Mouse (Mus musculus) heart, postnatal 0 days (tissue): ENCODE measurements around the gene Smoc2. TPM values are rescaled to one million over a fixed set of nuclear protein-coding genes. Genes with fewer than 3 reads are reported as not detected.

Source experiments
- ATAC-seq: fragments of 200-750 bp; cut with Nextera tagmentation; 2 replicates; pipeline ENCODE4 v1.8.0; 2017; ENCODE audit warnings: low read depth, moderate number of reproducible peaks, moderate library complexity; ENCODE audit not compliant: insufficient read depth
- DNase-seq: peaks from one replicate; pipeline ENCODE4 v3.0.0-alpha.2; 2016; ENCODE audit warnings: low spot score
- H3K27ac ChIP-seq: fragments of 300-500 bp; sonication (generic); 2 replicates; pipeline ENCODE4 v1.5.1; 2014; ENCODE audit warnings: low read depth, mild to moderate bottlenecking
- H3K27me3 ChIP-seq: fragments of 300-500 bp; sonication (generic); 2 replicates; pipeline ENCODE4 v1.6.1; 2014; ENCODE audit warnings: low read length, mixed read lengths; ENCODE audit not compliant: control insufficient read depth, insufficient read depth
- H3K36me3 ChIP-seq: fragments of 300-500 bp; sonication (generic); replicated peaks from 2 replicates; pipeline ENCODE4 v1.6.1; 2014; ENCODE audit warnings: low read length, mixed read lengths; ENCODE audit not compliant: control insufficient read depth, insufficient read depth
- H3K4me1 ChIP-seq: fragments of 300-500 bp; sonication (generic); 2 replicates; pipeline ENCODE4 v1.6.1; 2014; ENCODE audit warnings: antibody characterized with exemption; ENCODE audit not compliant: control insufficient read depth, insufficient read depth
- H3K4me2 ChIP-seq: fragments of 300-500 bp; sonication (generic); 2 replicates; pipeline ENCODE4 v1.6.1; 2014; ENCODE audit warnings: low read depth, mild to moderate bottlenecking, low read length, moderate library complexity
- H3K4me3 ChIP-seq: fragments of 300-500 bp; sonication (generic); 2 replicates; pipeline ENCODE4 v1.5.1; 2014; ENCODE audit warnings: low read depth, low read length
- H3K9ac ChIP-seq: fragments of 300-500 bp; sonication (generic); replicated peaks from 2 replicates; pipeline ENCODE4 v1.6.1; 2014; ENCODE audit warnings: low read depth, low read length, mixed read lengths
- H3K9me3 ChIP-seq: fragments of 300-500 bp; sonication (generic); replicated peaks from 2 replicates; pipeline ENCODE4 v1.6.1; 2016; ENCODE audit warnings: low read length; ENCODE audit not compliant: control insufficient read depth
- CTCF ChIP-seq: IDR thresholded peaks from 2 replicates; pipeline ENCODE4 v1.5.1; 2016; ENCODE audit warnings: antibody characterized with exemption, control low read depth, low read depth
- EP300 ChIP-seq: IDR thresholded peaks from 2 replicates; pipeline ENCODE4 v1.6.1; 2016; ENCODE audit warnings: antibody characterized with exemption, low read depth
- WGBS: fragments of 180-500 bp; shearing (Covaris S2); extraction: QIAGEN DNeasy Blood & Tissue Kit; methylation state at CpG from one replicate; pipeline ENCODE4 v1.1.7; 2014; 5-methylcytosine and 5-hydroxymethylcytosine counted together
- polyA plus RNA-seq: library from polyadenylated mRNA; unstranded; fragments of >200 nt; fragmentation: Nextera tagmentation; extraction: Ambion mirVana; gene quantifications from 2 replicates; pipeline ENCODE4 v1.2.1, GENCODE M21; 2015
- total RNA-seq: library from RNA; depleted of rRNA; stranded (reverse); fragments of >200 nt; gene quantifications from 2 replicates; pipeline ENCODE4 v1.2.3, GENCODE M21; 2014; ENCODE audit warnings: low replicate concordance

Gene Smoc2
- total and polyA plus RNA-seq, 2 experiments from 2014 or later, result 22.0 to 24.7 TPM

GRCm38 (mm10) chr17:14316536-14316935, 37.2 kb downstream of the Smoc2 start:
- 55% methylated on average over 7 of the region's 7 CpGs for WGBS

GRCm38 (mm10) chr17:14317439-14317838, 38.1 kb downstream of the Smoc2 start:
- Histone ChIP-seq H3K4me3 (no peak overlapping the region), H3K27ac (no peak overlapping the region), H3K4me1 (no peaks in the 10 kb centered on the region), H3K4me2 (no peak overlapping the region), H3K9me3 (no peaks in the 10 kb centered on the region), H3K36me3 (no peaks in the 10 kb centered on the region), H3K27me3 (no peaks in the 10 kb centered on the region), H3K9ac (no peak overlapping the region)
- 31% methylated on average over 4 of the region's 4 CpGs for WGBS
- ATAC-seq (no peak), DNase-seq (no peak)
- TF ChIP-seq CTCF, result no peak
- no peak for TF ChIP-seq EP300

More at GRCm38 (mm10) chr17:14316536-14316935, 37.2 kb downstream of the Smoc2 start:
- no peaks in the 10 kb centered on the region for H3K4me1 ChIP-seq
- no peak overlapping the region for H3K9ac ChIP-seq
- H3K4me3 ChIP-seq, result no peak overlapping the region
- no peaks in the 10 kb centered on the region for H3K9me3 ChIP-seq
- ATAC-seq, result no peak
- H3K27me3 ChIP-seq, result no peaks in the 10 kb centered on the region
- H3K4me2 ChIP-seq, result no peak overlapping the region
- TF ChIP-seq CTCF (no peak), EP300 (no peak)
- no peaks in the 10 kb centered on the region for H3K36me3 ChIP-seq
- no peak for DNase-seq
- no peak overlapping the region for H3K27ac ChIP-seq

- H3K36me3 ChIP-seq, result no peaks in the 10 kb centered on the region
- no peak for TF ChIP-seq EP300
- no peak for TF ChIP-seq CTCF
- no peak overlapping the region for H3K4me3 ChIP-seq
- H3K4me1 ChIP-seq, result no peaks in the 10 kb centered on the region
- H3K4me2 ChIP-seq, result no peak overlapping the region
- no peak overlapping the region for H3K27ac ChIP-seq
- H3K27me3 ChIP-seq, result no peaks in the 10 kb centered on the region
- ATAC-seq, result no peak
- no peak for DNase-seq
- 83% methylated on average over 7 of the region's 7 CpGs for WGBS
- H3K9ac ChIP-seq, result no peak overlapping the region
- H3K9me3 ChIP-seq, result no peaks in the 10 kb centered on the region
Measured at GRCm38 (mm10) chr17:14326156-14326555, 46.9 kb downstream of the Smoc2 start.

GRCm38 (mm10) chr17:14328037-14328436, 48.7 kb downstream of the Smoc2 start:
- ATAC-seq, result no peak
- no peaks in the 10 kb centered on the region for H3K4me1 ChIP-seq
- DNase-seq, result no peak
- H3K4me2 ChIP-seq, result no peak overlapping the region
- H3K36me3 ChIP-seq, result no peaks in the 10 kb centered on the region
- no peak overlapping the region for H3K4me3 ChIP-seq
- no peak overlapping the region for H3K9ac ChIP-seq
- H3K9me3 ChIP-seq, result no peaks in the 10 kb centered on the region
- H3K27me3 ChIP-seq, result no peaks in the 10 kb centered on the region
- H3K27ac ChIP-seq, result no peak overlapping the region
- 74% methylated on average over 9 of the region's 9 CpGs for WGBS
- TF ChIP-seq EP300 (no peak), CTCF (no peak)

- Histone ChIP-seq H3K27me3 (no peaks in the 10 kb centered on the region), H3K27ac (no peak overlapping the region), H3K9me3 (no peaks in the 10 kb centered on the region), H3K4me1 (no peaks in the 10 kb centered on the region), H3K9ac (no peak overlapping the region), H3K36me3 (no peaks in the 10 kb centered on the region), H3K4me2 (no peak overlapping the region), H3K4me3 (no peak overlapping the region)
- WGBS, result 80% methylated on average over 7 of the region's 7 CpGs
- DNase-seq (no peak), ATAC-seq (no peak)
- no peak for TF ChIP-seq CTCF
- no peak for TF ChIP-seq EP300
Measured at GRCm38 (mm10) chr17:14330498-14330897, 51.2 kb downstream of the Smoc2 start.

- H3K4me3 ChIP-seq, result no peak overlapping the region
- TF ChIP-seq CTCF, result no peak
- no peak for TF ChIP-seq EP300
- no peaks in the 10 kb centered on the region for H3K9me3 ChIP-seq
- H3K36me3 ChIP-seq, result no peaks in the 10 kb centered on the region
- H3K27me3 ChIP-seq, result 0 out of 2 replicates have a peak, but pooled peaks cover 17% of the 10 kb centered on the region
- WGBS, result 29% methylated on average over 5 of the region's 5 CpGs
- H3K4me1 ChIP-seq, result no peaks in the 10 kb centered on the region
- DNase-seq, result no peak
- no peak for ATAC-seq
- no peak overlapping the region for H3K9ac ChIP-seq
- H3K27ac ChIP-seq, result no peak overlapping the region
- no peak overlapping the region for H3K4me2 ChIP-seq
Measured at GRCm38 (mm10) chr17:14339932-14340557, 60.7 kb downstream of the Smoc2 start.
